Mouse (Mus musculus) spleen, adult 2 months (tissue): ENCODE results near the gene Olig1.

Experiments used
- CTCF ChIP-seq: fragments of 200-500 bp; IDR thresholded peaks from 2 replicates; pipeline ENCODE4 v1.5.1; 2011; ENCODE audit warnings: mild to moderate bottlenecking, inconsistent platforms; ENCODE audit not compliant: insufficient read depth, insufficient read length, insufficient replicate concordance; ENCODE audit errors: extremely low read depth
- POLR2A ChIP-seq: fragments of 200-500 bp; IDR thresholded peaks from 2 replicates; pipeline ENCODE4 v1.6.1; 2011; ENCODE audit warnings: low read depth, low read length, inconsistent platforms

GRCm38 (mm10) chr16:91232470-91233240 is 36.9 kb upstream of the Olig1 start:
- no peak for TF ChIP-seq CTCF
- TF ChIP-seq POLR2A: no peak
